Mouse (Mus musculus) intestine, embryonic 14.5 days (tissue): ENCODE data around the gene Creld1. TPM values are rescaled to one million over a fixed set of nuclear protein-coding genes. Genes with fewer than 3 reads are reported as not detected.

Source experiments
- ATAC-seq: fragments of 200-750 bp; cut with Nextera tagmentation; replicated peaks from 2 replicates; pipeline ENCODE4 v1.8.0; 2017; ENCODE audit warnings: low read depth, moderate number of reproducible peaks, moderate TSS enrichment, moderate library complexity; ENCODE audit not compliant: low FRiP score, low TSS enrichment
- DNase-seq: peaks from one replicate; pipeline ENCODE4 v3.0.0-alpha.2; 2018; ENCODE audit warnings: low spot score
- H3K27ac ChIP-seq: fragments of 300-500 bp; sonication (generic); 2 replicates; pipeline ENCODE4 v1.5.1; 2014; ENCODE audit warnings: low read depth, mild to moderate bottlenecking, control low read depth
- H3K27me3 ChIP-seq: fragments of 300-500 bp; sonication (generic); replicated peaks from 2 replicates; pipeline ENCODE4 v1.6.1; 2014; ENCODE audit warnings: low read length, control low read depth; ENCODE audit not compliant: control insufficient read depth, insufficient read depth
- H3K36me3 ChIP-seq: fragments of 300-500 bp; sonication (generic); 2 replicates; pipeline ENCODE4 v1.6.1; 2014; ENCODE audit warnings: low read length, control low read depth; ENCODE audit not compliant: control insufficient read depth, insufficient read depth
- H3K4me1 ChIP-seq: fragments of 300-500 bp; sonication (generic); replicated peaks from 2 replicates; pipeline ENCODE4 v1.6.1; 2014; ENCODE audit warnings: low read length, control low read depth, mixed read lengths; ENCODE audit not compliant: control insufficient read depth, insufficient read depth
- H3K4me2 ChIP-seq: fragments of 300-500 bp; sonication (generic); 2 replicates; pipeline ENCODE4 v1.6.1; 2014; ENCODE audit warnings: low read length
- H3K4me3 ChIP-seq: fragments of 300-500 bp; sonication (generic); 2 replicates; pipeline ENCODE4 v1.5.1; 2014; ENCODE audit warnings: low read depth, low read length, control low read depth, mixed read lengths
- H3K9ac ChIP-seq: fragments of 300-500 bp; sonication (generic); 2 replicates; pipeline ENCODE4 v1.6.1; 2014; ENCODE audit warnings: mild to moderate bottlenecking, low read length
- H3K9me3 ChIP-seq: fragments of 300-500 bp; sonication (generic); 2 replicates; pipeline ENCODE4 v1.6.1; 2016; ENCODE audit warnings: low read length, control low read depth; ENCODE audit not compliant: control insufficient read depth
- WGBS: fragments of 180-500 bp; shearing (Covaris S2); extraction: QIAGEN DNeasy Blood & Tissue Kit; methylation state at CpG from one replicate; pipeline ENCODE4 v1.1.7; 2014; 5-methylcytosine and 5-hydroxymethylcytosine counted together
- polyA plus RNA-seq: library from polyadenylated mRNA; unstranded; fragments of >200 nt; fragmentation: Nextera tagmentation; extraction: Ambion mirVana; gene quantifications from 2 replicates; pipeline ENCODE4 v1.2.1, GENCODE M21; 2014

The Creld1 gene
- polyA plus RNA-seq, 1 experiment from 2014 or later, result 20.2 TPM

DNA sequence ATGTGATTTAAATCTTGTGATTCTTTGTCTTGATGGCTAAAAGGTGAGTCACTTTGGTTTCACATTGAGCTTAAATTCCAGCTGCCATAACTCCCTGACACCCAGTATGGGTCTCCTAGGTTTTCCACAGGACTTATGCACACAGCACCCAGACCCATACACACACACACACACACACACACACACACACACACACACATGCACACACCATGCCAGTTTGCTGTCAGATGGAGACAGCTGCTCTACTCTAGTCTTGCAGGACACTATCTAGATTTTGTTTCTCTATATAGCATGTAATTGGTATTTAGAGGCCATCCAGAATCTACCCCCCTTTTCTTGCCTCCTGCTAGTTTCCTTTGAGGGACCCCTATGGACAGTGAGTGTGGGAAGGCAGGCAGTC, 24.0 kb downstream of the Creld1 start:
- no peaks in the 10 kb centered on the region for H3K9me3 ChIP-seq
- H3K4me1 ChIP-seq, result no peaks in the 10 kb centered on the region
- ATAC-seq, result no peak
- H3K27ac ChIP-seq, result no peak overlapping the region
- H3K9ac ChIP-seq, result no peak overlapping the region
- no peak overlapping the region for H3K4me2 ChIP-seq
- no peak overlapping the region for H3K4me3 ChIP-seq
- no peak for DNase-seq
- H3K27me3 ChIP-seq, result peaks cover 8% of the 10 kb centered on the region; the same call in 1 of the 2 replicates
- no peaks in the 10 kb centered on the region for H3K36me3 ChIP-seq

DNA sequence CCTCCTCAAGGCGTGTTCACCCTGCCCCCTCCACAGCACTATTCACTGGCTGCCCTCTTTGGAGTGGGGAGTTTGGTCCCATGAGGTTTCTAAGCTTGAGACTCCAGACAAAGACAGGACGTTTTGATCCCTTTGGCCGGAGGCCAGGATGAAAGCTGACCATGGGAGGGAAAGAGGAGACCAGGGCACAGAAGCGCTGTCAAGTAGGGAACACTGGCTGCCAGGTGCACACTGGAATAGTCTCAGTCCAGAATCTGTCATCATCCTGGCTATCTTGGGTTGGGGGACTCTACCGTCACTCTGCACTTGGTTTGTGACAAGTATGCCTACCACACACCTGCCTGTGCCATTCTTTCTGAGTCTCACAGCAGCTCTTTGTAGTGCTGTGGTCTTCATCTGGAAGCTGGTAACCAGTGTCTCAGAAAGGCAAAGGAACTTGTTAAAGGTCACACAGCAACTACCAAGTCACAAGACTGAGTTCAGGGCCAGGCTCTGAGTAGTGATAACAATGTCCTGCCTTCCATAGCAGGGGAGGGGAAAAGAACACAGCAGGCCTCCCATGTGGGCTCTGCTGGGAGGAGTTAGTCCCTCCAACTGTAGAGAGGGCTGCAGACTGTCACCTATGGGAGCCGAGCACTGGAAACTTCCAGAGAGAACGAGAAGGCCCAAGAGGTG, 25.3 kb downstream of the Creld1 start:
- DNase-seq (no peak), ATAC-seq (no peak)
- no peak overlapping the region for H3K27ac ChIP-seq
- H3K9ac ChIP-seq, result no peak overlapping the region
- H3K4me1 ChIP-seq, result no peaks in the 10 kb centered on the region
- no peaks in the 10 kb centered on the region for H3K9me3 ChIP-seq
- H3K4me3 ChIP-seq, result no peak overlapping the region
- WGBS, result 68% methylated on average over 7 of the region's 7 CpGs
- no peaks in the 10 kb centered on the region for H3K36me3 ChIP-seq
- H3K4me2 ChIP-seq, result no peak overlapping the region
- H3K27me3 ChIP-seq, result no peaks in the 10 kb centered on the region

DNA sequence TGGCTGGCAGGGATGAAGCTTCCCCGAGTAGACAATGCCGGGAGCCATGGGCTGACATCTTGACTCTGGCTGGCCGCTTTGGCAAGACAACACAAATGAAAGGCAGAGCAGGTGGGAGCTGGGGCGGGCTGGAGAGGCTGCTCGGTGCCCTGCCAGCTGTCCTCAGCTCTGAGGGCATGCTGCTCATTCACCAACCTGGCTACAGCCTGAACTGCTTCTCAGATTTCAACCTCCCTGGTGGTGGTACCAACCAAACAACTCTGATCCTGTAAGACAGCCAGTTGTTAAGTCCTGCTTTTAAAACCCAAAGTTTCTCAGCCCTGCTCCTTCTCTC, 25.8 kb downstream of the Creld1 start:
- Histone ChIP-seq H3K27ac (no peak overlapping the region), H3K9ac (no peak overlapping the region), H3K4me1 (no peaks in the 10 kb centered on the region), H3K4me3 (no peak overlapping the region), H3K36me3 (peaks cover 2% of the 10 kb centered on the region), H3K27me3 (no peaks in the 10 kb centered on the region), H3K4me2 (no peak overlapping the region), H3K9me3 (no peaks in the 10 kb centered on the region)
- DNase-seq, result no peak
- ATAC-seq, result no peak
- WGBS, result 57% methylated on average over 5 of the region's 5 CpGs

DNA sequence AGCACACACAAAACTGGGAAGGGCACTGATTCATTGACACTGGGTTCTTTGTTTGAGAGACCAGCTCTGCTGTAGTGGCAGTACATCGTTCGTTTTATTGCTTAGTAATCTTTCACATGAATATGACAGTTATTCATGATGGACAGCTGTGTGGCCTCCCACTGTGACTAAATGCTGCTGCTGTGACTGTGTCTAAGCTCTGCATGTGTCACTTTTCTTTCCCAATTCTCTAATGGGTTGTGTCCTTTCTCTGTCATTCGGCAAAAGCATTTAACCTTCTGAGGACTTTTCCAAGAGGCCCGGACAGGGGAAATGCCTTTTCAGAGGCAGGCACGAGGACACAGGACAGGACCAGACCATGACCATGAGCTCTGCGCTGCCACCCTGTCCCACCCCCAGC, 30.8 kb downstream of the Creld1 start:
- Histone ChIP-seq H3K9ac (no peak overlapping the region), H3K4me1 (no peaks in the 10 kb centered on the region), H3K4me3 (no peak overlapping the region), H3K27me3 (no peaks in the 10 kb centered on the region), H3K4me2 (no peak overlapping the region), H3K27ac (no peak overlapping the region), H3K9me3 (no peaks in the 10 kb centered on the region), H3K36me3 (peaks cover 53% of the 10 kb centered on the region)
- DNase-seq, result no peak
- no peak for ATAC-seq
- WGBS, result 87% methylated on average over 6 of the region's 6 CpGs

DNA sequence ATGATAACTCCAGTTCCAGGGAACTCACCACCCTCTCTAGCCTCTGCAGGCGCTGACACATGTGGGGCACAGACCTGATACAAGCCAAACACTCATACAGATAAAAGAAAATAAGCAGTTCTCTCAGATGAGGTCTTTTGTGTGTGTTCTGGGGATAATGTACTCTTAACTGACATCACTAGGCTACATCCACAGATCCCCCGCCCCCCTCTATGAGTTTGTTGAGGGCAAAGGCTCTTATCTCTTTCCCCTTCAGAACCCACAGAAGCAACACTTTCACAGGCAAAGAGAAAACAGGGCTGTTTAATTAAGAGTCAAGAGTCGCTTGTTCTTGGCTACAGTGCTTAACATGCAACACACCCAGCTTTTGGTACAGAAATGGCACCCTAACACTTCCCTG, 31.5 kb downstream of the Creld1 start:
- Histone ChIP-seq H3K9ac (no peak overlapping the region), H3K4me1 (no peaks in the 10 kb centered on the region), H3K4me3 (no peak overlapping the region), H3K27me3 (no peaks in the 10 kb centered on the region), H3K4me2 (no peak overlapping the region), H3K36me3 (peaks cover 59% of the 10 kb centered on the region), H3K27ac (no peak overlapping the region), H3K9me3 (no peaks in the 10 kb centered on the region)
- 95% methylated on average over 3 of the region's 3 CpGs for WGBS
- ATAC-seq (no peak), DNase-seq (no peak)

DNA sequence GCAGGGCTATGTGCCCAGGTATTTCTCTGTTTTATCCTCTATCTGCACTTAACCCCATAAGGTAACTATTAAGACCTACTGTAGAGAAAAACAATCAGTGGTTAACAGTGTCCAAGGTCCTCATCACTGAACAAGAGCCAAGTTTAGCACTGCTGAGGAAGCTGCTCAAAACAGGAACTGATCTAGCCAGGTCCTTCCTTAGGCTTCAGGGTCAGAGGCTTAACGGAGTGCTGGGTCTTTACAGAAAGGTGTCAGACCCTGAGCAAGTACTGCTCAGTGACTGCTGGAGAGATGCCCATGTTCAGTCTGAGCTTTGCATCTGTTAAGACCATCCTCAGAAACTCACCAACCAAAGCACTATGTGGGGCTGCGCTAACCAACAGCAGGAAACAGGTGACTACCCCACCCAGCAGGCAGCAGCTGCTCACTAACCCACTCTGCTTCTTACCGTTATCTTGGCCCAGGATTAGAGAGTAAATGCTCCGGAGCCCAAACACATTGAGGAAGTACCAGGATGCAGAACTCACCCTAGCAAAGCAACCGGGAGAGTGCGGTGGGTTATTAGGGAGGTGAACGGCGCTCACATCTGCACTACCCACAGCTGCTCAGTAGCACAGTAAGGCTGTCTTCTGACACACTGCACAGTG, 34.5 kb downstream of the Creld1 start:
- Histone ChIP-seq H3K4me3 (no peak overlapping the region), H3K36me3 (peaks cover 88% of the 10 kb centered on the region)

DNA sequence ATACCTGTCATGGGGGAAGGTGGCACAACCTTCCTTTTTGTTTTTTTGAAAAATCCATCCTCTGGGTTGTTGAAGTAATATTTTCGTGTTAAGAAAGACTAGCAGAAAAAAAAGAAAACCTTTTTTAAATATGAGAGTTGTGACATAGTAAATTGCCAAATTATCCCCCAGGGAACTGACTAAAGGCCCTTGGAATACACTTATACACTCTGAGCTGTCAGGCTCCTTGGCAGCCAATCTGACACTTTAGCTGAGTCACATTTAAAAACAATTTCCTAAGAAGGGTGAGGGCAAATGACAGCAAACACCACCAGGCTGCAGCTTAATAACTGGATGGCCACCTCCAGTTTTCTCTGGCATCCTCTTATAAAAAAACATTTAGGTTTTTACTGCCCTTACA, 39.2 kb downstream of the Creld1 start:
- Histone ChIP-seq H3K27me3 (no peaks in the 10 kb centered on the region), H3K4me2 (no peak overlapping the region), H3K9ac (no peak overlapping the region), H3K27ac (no peak overlapping the region), H3K9me3 (no peaks in the 10 kb centered on the region), H3K4me3 (no peak overlapping the region), H3K4me1 (no peaks in the 10 kb centered on the region), H3K36me3 (peaks cover 63% of the 10 kb centered on the region)
- 90% methylated on average over 1 of the region's 1 CpGs for WGBS
- ATAC-seq (no peak), DNase-seq (no peak)

More for the DNA sequence above, 34.5 kb downstream of the Creld1 start:
- WGBS, result 95% methylated on average over 8 of the region's 8 CpGs
- Histone ChIP-seq H3K4me2 (no peak overlapping the region), H3K27me3 (no peaks in the 10 kb centered on the region), H3K4me1 (no peaks in the 10 kb centered on the region), H3K9ac (no peak overlapping the region), H3K27ac (no peak overlapping the region), H3K9me3 (no peaks in the 10 kb centered on the region)
- ATAC-seq (no peak), DNase-seq (no peak)

DNA sequence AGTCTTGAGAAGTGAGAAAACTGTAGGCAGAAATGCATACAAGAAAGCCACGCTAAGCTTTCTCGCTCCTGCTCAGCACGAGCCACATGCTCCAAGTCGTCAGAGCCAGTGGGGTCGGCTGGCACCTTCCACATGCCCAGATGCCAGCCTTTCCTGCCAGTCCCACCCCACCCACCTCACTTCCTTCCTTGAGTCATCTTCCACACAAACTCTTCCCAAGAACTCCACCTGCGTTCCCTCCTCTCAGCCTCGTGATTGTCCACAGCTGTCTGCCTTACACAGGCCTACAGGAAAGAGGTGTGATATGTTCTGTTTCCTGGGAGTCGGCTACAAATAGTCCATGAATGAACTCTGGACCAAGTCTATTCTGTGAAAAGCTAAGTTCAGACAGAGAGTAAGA, 40.3 kb downstream of the Creld1 start:
- peaks cover 52% of the 10 kb centered on the region for H3K36me3 ChIP-seq
- ATAC-seq, result no peak
- no peaks in the 10 kb centered on the region for H3K4me1 ChIP-seq
- 92% methylated on average over 8 of the region's 8 CpGs for WGBS
- no peaks in the 10 kb centered on the region for H3K9me3 ChIP-seq
- no peak overlapping the region for H3K9ac ChIP-seq
- H3K4me2 ChIP-seq, result no peak overlapping the region
- H3K27me3 ChIP-seq, result no peaks in the 10 kb centered on the region
- DNase-seq, result no peak
- H3K4me3 ChIP-seq, result no peak overlapping the region
- H3K27ac ChIP-seq, result no peak overlapping the region
